Mouse (Mus musculus) CH12.LX (cell line): Measurements from ENCODE around the gene Pdcd1lg2. TPM values are rescaled to one million over a fixed set of nuclear protein-coding genes. Genes with fewer than 3 reads are reported as not detected.

Experiments
- DNase-seq: peaks from one replicate; pipeline ENCODE4 v3.0.0-alpha.2; 2013; ENCODE audit errors: extremely low read depth
- H3K27ac ChIP-seq: 2 replicates; pipeline ENCODE4 v1.5.1; 2012; ENCODE audit warnings: low read depth, mild to moderate bottlenecking, control low read depth, moderate library complexity; ENCODE audit not compliant: insufficient read depth
- H3K27me3 ChIP-seq: replicated peaks from 2 replicates; pipeline ENCODE3; 2012; ENCODE audit warnings: inconsistent platforms
- H3K36me3 ChIP-seq, 2 experiments: replicated peaks in 1 of 2; 2 replicates each; pipeline versions ENCODE3 to v1.6.1; 2012; ENCODE audit warnings: inconsistent platforms in 1 of 2, low read length in 1 of 2, mild to moderate bottlenecking in 1 of 2, mixed read lengths in 1 of 2, moderate library complexity in 1 of 2; ENCODE audit not compliant: control insufficient read depth in 1 of 2, insufficient read depth in 1 of 2
- H3K4me1 ChIP-seq, 2 experiments: 2 replicates each; pipeline ENCODE4 v1.6.1; 2012; ENCODE audit warnings: inconsistent platforms in 1 of 2, moderate library complexity in 1 of 2; ENCODE audit not compliant: insufficient read depth in 2 of 2, control insufficient read depth in 1 of 2
- H3K4me2 ChIP-seq: 2 replicates; pipeline ENCODE4 v1.6.1; 2012; ENCODE audit warnings: low read depth, mild to moderate bottlenecking, control low read depth; ENCODE audit not compliant: poor library complexity, insufficient read depth, severe bottlenecking
- H3K4me3 ChIP-seq, 3 experiments: fragments of 150-350 bp in 1 of 3; sonication (generic) in 1 of 3; replicated peaks in 1 of 3; 2 replicates each; pipeline versions ENCODE3 to v1.5.1; 2011 to 2012; ENCODE audit warnings: low read depth in 2 of 3, low read length in 2 of 3, mild to moderate bottlenecking in 2 of 3, moderate library complexity in 2 of 3, control low read depth in 1 of 3, improper control_type of control experiment in 1 of 3, inconsistent platforms in 1 of 3, mixed read lengths in 1 of 3; ENCODE audit not compliant: poor library complexity in 1 of 3
- H3K79me2 ChIP-seq: replicated peaks from 2 replicates; pipeline ENCODE4 v1.6.1; 2012; ENCODE audit warnings: mild to moderate bottlenecking, moderate library complexity; ENCODE audit not compliant: control insufficient read depth, poor library complexity, insufficient read depth, severe bottlenecking; ENCODE audit errors: extremely low read depth
- H3K9ac ChIP-seq: 2 replicates; pipeline ENCODE4 v1.6.1; 2012; ENCODE audit warnings: low read depth, mild to moderate bottlenecking, control low read depth, moderate library complexity; ENCODE audit not compliant: insufficient read depth
- H3K9me3 ChIP-seq: replicated peaks from 2 replicates; pipeline ENCODE3; 2012; ENCODE audit warnings: low read length, inconsistent platforms, mixed read lengths
- E2F4 ChIP-seq: IDR thresholded peaks from 2 replicates; pipeline ENCODE4 v1.6.1; 2011; ENCODE audit warnings: low read depth, low read length, improper control_type of control experiment; ENCODE audit not compliant: insufficient replicate concordance
- ELF1 ChIP-seq: IDR thresholded peaks from 2 replicates; pipeline ENCODE4 v1.6.1; 2014; ENCODE audit warnings: low read depth, mild to moderate bottlenecking, inconsistent platforms, low read length, improper control_type of control experiment
- EP300 ChIP-seq: IDR thresholded peaks from 2 replicates; pipeline ENCODE4 v1.6.1; 2011; ENCODE audit warnings: low read length, improper control_type of control experiment
- ETS1 ChIP-seq: conservative IDR thresholded peaks from 2 replicates; pipeline ENCODE4 v1.6.1; 2012; ENCODE audit warnings: low read depth, mild to moderate bottlenecking, inconsistent platforms, low read length, improper control_type of control experiment, moderate library complexity
- HCFC1 ChIP-seq: IDR thresholded peaks from 2 replicates; pipeline ENCODE4 v1.6.1; 2012; ENCODE audit warnings: low read depth, mild to moderate bottlenecking, inconsistent platforms, low read length, improper control_type of control experiment
- MAFK ChIP-seq: IDR thresholded peaks from 2 replicates; pipeline ENCODE4 v1.6.1; 2011; ENCODE audit warnings: low read length, improper control_type of control experiment; ENCODE audit not compliant: insufficient replicate concordance
- MAX ChIP-seq: IDR thresholded peaks from 2 replicates; pipeline ENCODE4 v1.6.1; 2011; ENCODE audit warnings: low read length, improper control_type of control experiment
- MEF2A ChIP-seq: IDR thresholded peaks from 2 replicates; pipeline ENCODE4 v1.6.1; 2014; ENCODE audit warnings: low read depth, mild to moderate bottlenecking, inconsistent platforms, low read length, improper control_type of control experiment, borderline replicate concordance
- NELFE ChIP-seq: IDR thresholded peaks from 2 replicates; pipeline ENCODE4 v1.6.1; 2011; ENCODE audit warnings: low read depth, low read length, improper control_type of control experiment
- PAX5 ChIP-seq: IDR thresholded peaks from 2 replicates; pipeline ENCODE4 v1.6.1; 2012; ENCODE audit warnings: low read length, inconsistent platforms, mixed read lengths
- POLR2A ChIP-seq: IDR thresholded peaks from 2 replicates; pipeline ENCODE4 v1.6.1; 2011; ENCODE audit warnings: low read depth, mild to moderate bottlenecking, improper control_type of control experiment, low read length
- RAD21 ChIP-seq: IDR thresholded peaks from 2 replicates; pipeline ENCODE4 v1.6.1; 2011; ENCODE audit warnings: low read depth, mild to moderate bottlenecking, low read length, improper control_type of control experiment, moderate library complexity
- SMC3 ChIP-seq: IDR thresholded peaks from 2 replicates; pipeline ENCODE4 v1.6.1; 2011; ENCODE audit warnings: low read depth, low read length, improper control_type of control experiment
- ZKSCAN1 ChIP-seq: IDR thresholded peaks from 2 replicates; pipeline ENCODE4 v1.6.1; 2012; ENCODE audit warnings: low read depth, inconsistent platforms, low read length, improper control_type of control experiment, borderline replicate concordance
- ZNF384 ChIP-seq: IDR thresholded peaks from 2 replicates; pipeline ENCODE4 v1.6.1; 2012; ENCODE audit warnings: low read depth, low read length, improper control_type of control experiment, inconsistent platforms
- dilution Hi-C: fragments of 300-500 bp; cut with MboI; formaldehyde crosslinking; loops from 2 replicates; pipeline ENCODE4 v1.14.3; 2020; ENCODE audit warnings: low sequenced_read_pairs; ENCODE audit not compliant: extremely low pct_unique_long_range_greater_than_20kb, extremely low pct_ligation_motif_present
- in situ Hi-C: fragments of 300-500 bp; cut with MboI; formaldehyde crosslinking; loops from 3 replicates; pipeline ENCODE4 v1.14.3; 2019; ENCODE audit warnings: low sequenced_read_pairs, low pct_ligation_motif_present, low pct_unique_long_range_greater_than_20kb, mixed read lengths
- polyA plus RNA-seq: library from polyadenylated mRNA; unstranded; fragments of >175 nt; gene quantifications from 2 replicates; pipeline ENCODE4 v1.2.1, GENCODE M21; 2012; ENCODE audit warnings: low read depth; ENCODE audit not compliant: insufficient read length
- total RNA-seq, 2 experiments: library from RNA; depleted of rRNA; stranded (reverse); fragments of 300-350 nt in 1 of 2; fragments of >200 nt in 1 of 2; gene quantifications; 2 replicates each; pipeline ENCODE4 v1.2.3; 2012 to 2014

Pdcd1lg2 gene
- total and polyA plus RNA-seq, 3 experiments, result 1.4 to 5.5 (median 1.7) TPM

GRCm38 (mm10) chr19:29406042-29407017 lies 4.4 kb upstream of the Pdcd1lg2 start:
- Histone ChIP-seq H3K27ac (no peak overlapping the region), H3K9me3 (peaks cover 2% of the 10 kb centered on the region), H3K9ac (no peak overlapping the region), H3K4me2 (peak overlapping the region; percentile 11; the same call in 1 of the 2 replicates), H3K27me3 (no peaks in the 10 kb centered on the region), H3K36me3 (no peaks in the 10 kb centered on the region), H3K79me2 (no peaks in the 10 kb centered on the region), H3K4me3 (no peak overlapping the region), H3K4me1 (peaks cover 2 to 12% of the 10 kb centered on the region in 2 experiments; a peak in 2 of 4 replicates)
- in situ Hi-C loops (no loop called here), dilution Hi-C loops (no loop called here)
- no peak for TF ChIP-seq POLR2A
- no peak for TF ChIP-seq ZKSCAN1
- TF ChIP-seq SMC3, result no peak
- peak; percentile 62 for TF ChIP-seq ETS1
- TF ChIP-seq HCFC1, result no peak
- TF ChIP-seq ZNF384, result no peak
- TF ChIP-seq EP300, result no peak; the same call in 1 of the 2 replicates
- DNase-seq, result no peak

GRCm38 (mm10) chr19:29412476-29413420 lies 2.0 kb downstream of the Pdcd1lg2 start:
- Histone ChIP-seq H3K4me1 (peaks cover 9 to 30% of the 10 kb centered on the region in 2 experiments), H3K27me3 (no peaks in the 10 kb centered on the region), H3K27ac (no peak overlapping the region), H3K4me3 (no peak overlapping the region), H3K9ac (no peak overlapping the region), H3K36me3 (no peaks in the 10 kb centered on the region), H3K79me2 (no peaks in the 10 kb centered on the region), H3K4me2 (no peak overlapping the region), H3K9me3 (no peaks in the 10 kb centered on the region)
- dilution Hi-C loops (no loop called here), in situ Hi-C loops (no loop called here)
- TF ChIP-seq MAX (no peak), RAD21 (no peak), MEF2A (no peak), EP300 (no peak), NELFE (no peak), ELF1 (no peak), ZKSCAN1 (no peak), PAX5 (no peak), E2F4 (no peak), MAFK (no peak)
- DNase-seq, result no peak
